Mouse (Mus musculus) ES-E14 (cell line): ENCODE measurements around the gene Txlna.

Experiments used
- HCFC1 ChIP-seq: IDR thresholded peaks from 2 replicates; pipeline ENCODE4 v1.6.1; 2012; ENCODE audit warnings: low read length, inconsistent platforms, borderline replicate concordance; ENCODE audit not compliant: insufficient read depth
- MAFK ChIP-seq: IDR thresholded peaks from 2 replicates; pipeline ENCODE4 v1.6.1; 2014; ENCODE audit warnings: mild to moderate bottlenecking, low read depth, low read length, inconsistent platforms; ENCODE audit not compliant: insufficient read depth
- ZC3H11A ChIP-seq: IDR thresholded peaks from 2 replicates; pipeline ENCODE4 v1.6.1; 2012; ENCODE audit warnings: low read depth, mild to moderate bottlenecking, inconsistent platforms, low read length, borderline replicate concordance
- ZNF384 ChIP-seq: IDR thresholded peaks from 2 replicates; pipeline ENCODE4 v1.6.1; 2012; ENCODE audit warnings: low read depth, low read length, inconsistent platforms

GRCm38 (mm10) chr4:129616631-129617030 lies 24.2 kb downstream of the Txlna start:
- TF ChIP-seq ZNF384 (no peak), HCFC1 (no peak), ZC3H11A (no peak), MAFK (no peak)
